Mouse (Mus musculus): ENCODE data around the gene Kctd11. TPM values are rescaled to one million over a fixed set of nuclear protein-coding genes. Genes with fewer than 3 reads are reported as not detected.
"Not testable (repeated sequence)": the region's sequence is repeated elsewhere in the genome, so short reads cannot be mapped to it uniquely, and the experiment has no call there.

The Kctd11 gene
- polyA plus RNA-seq (2015; fragmentation: Nextera tagmentation; extraction: Ambion mirVana): 2.2 and 3.2 TPM in 2 replicates

DNA sequence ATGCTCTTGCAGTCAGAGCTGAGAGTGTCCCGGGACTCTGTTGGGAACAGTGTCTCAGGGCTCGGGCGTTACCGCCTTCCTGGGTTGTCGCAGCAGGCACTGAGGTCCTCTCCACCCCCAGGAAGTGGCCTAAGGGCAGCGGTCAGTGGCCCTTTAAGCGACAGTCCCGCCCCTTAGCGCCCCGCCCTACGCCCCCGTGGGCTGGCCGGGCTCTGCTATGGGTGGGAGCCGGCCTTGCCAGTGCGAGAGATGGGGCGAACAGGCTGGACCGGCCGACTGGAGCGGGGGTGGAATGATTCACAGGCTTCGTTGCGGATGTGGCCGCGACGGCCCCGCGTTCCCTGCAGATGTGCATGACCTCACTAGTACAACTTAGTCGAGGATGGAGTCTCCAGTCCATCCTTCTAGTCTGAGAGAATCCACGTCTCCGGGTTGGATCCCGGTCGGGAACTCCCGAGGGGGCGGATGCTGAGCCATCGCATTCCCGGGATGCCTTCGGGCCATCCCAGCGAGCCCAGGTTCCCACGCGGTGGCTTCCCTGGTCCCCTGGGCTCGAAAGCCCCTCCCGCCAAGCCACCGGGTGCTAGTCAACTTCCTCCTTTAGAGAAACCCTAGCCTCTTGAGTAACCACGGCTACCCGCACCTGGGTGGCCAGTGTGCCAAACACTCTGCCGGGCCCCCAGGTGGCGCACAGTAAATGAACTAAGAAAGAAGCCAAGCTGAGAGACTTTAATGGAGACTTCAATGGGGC lies at the start of gene Kctd11:
TSS of gene Kctd11 (minus strand) at position 554 of the 751 bp plus-strand sequence.
- Histone ChIP-seq H3K27ac (ENCODE audit: low read depth, low read length) (peak within 1 kb of the TSS; percentile 60; the same call in 1 of the 2 replicates), H3K9ac (ENCODE audit: low read depth, low read length) (peak within 1 kb of the TSS; percentile 63), H3K27me3 (replicated peaks; ENCODE audit: control insufficient read depth, insufficient read depth, low read length) (0 out of 2 replicates have a peak, but pooled peaks cover 6% of the 10 kb centered on the region), H3K4me3 (ENCODE audit: low read length) (peak within 1 kb of the TSS; percentile 50), H3K4me1 (ENCODE audit: control insufficient read depth, insufficient read depth, low read depth, low read length) (peaks cover 6% of the 10 kb centered on the region), H3K9me3 (ENCODE audit: control insufficient read depth, low read length) (no peaks in the 10 kb centered on the region), H3K36me3 (ENCODE audit: control insufficient read depth, insufficient read depth, low read length) (no peaks in the 10 kb centered on the region), H3K4me2 (ENCODE audit: low read length) (peak within 1 kb of the TSS; percentile 84)
- ATAC-seq: peak; percentile 88
- WGBS: under 1% methylated on average over 46 of the region's 46 CpGs

DNA sequence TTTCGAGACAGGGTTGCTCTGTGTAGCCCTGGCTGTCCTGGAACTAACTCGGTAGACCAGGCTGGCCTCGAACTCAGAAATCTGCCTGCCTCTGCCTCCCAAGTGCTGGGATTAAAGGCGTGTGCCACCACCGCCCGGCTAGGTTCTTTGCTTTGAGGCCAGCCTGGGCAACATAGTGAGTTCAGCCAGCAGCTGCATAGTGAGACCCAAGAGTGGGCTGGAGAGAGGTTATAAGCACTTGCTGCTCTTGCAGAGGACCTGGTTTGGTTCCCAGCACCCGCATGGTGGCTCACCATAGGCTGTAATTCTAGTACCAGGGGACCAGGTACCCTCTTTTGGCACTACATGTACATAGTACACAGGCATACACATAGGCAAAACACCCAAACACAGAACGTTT lies 49.0 kb upstream of the Kctd11 start:
- H3K27ac ChIP-seq (ENCODE audit: low read depth, low read length); H3K27me3 ChIP-seq (replicated peaks; ENCODE audit: control insufficient read depth, insufficient read depth, low read length); H3K36me3 ChIP-seq (ENCODE audit: control insufficient read depth, insufficient read depth, low read length); H3K4me3 ChIP-seq (ENCODE audit: low read length); H3K9me3 ChIP-seq (ENCODE audit: control insufficient read depth, low read length); H3K9ac ChIP-seq (ENCODE audit: low read depth, low read length); H3K4me2 ChIP-seq (ENCODE audit: low read length); H3K4me1 ChIP-seq (ENCODE audit: control insufficient read depth, insufficient read depth, low read depth, low read length); ATAC-seq: not testable (repeated sequence)
- WGBS: 89% methylated on average over 8 of the region's 8 CpGs

DNA sequence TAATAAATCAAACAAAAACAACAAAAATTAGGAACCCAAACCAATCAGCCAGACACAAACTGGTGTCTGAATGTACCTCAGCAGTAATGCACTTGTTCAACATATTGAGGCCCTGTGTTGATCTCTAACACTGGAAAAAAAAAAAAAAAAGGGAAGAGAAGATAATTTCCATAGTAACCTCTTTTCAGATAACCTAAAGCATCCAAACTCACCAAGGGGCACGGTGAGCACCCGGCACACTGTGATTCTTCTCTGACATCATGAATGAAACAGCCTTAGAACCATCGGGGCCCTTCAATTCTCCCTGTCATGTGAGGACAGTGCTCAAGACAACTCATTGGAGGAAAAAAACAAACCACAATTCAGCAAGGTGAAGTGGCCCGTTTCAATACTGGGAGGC lies 48.5 kb upstream of the Kctd11 start:
- H3K4me2 ChIP-seq (ENCODE audit: low read length): no peak overlapping the region
- H3K9ac ChIP-seq (ENCODE audit: low read depth, low read length): no peak overlapping the region
- ATAC-seq: no peak
- WGBS: 86% methylated on average over 4 of the region's 4 CpGs
- no peaks in the 10 kb centered on the region for H3K9me3 ChIP-seq (ENCODE audit: control insufficient read depth, low read length)
- no peak overlapping the region for H3K4me3 ChIP-seq (ENCODE audit: low read length)
- no peak overlapping the region for H3K27ac ChIP-seq (ENCODE audit: low read depth, low read length)
- no peaks in the 10 kb centered on the region for H3K36me3 ChIP-seq (ENCODE audit: control insufficient read depth, insufficient read depth, low read length)
- H3K4me1 ChIP-seq (ENCODE audit: control insufficient read depth, insufficient read depth, low read depth, low read length): no peaks in the 10 kb centered on the region; the same call in 1 of the 2 replicates
- no peaks in the 10 kb centered on the region; the same call in 1 of the 2 replicates for H3K27me3 ChIP-seq (replicated peaks; ENCODE audit: control insufficient read depth, insufficient read depth, low read length)

DNA sequence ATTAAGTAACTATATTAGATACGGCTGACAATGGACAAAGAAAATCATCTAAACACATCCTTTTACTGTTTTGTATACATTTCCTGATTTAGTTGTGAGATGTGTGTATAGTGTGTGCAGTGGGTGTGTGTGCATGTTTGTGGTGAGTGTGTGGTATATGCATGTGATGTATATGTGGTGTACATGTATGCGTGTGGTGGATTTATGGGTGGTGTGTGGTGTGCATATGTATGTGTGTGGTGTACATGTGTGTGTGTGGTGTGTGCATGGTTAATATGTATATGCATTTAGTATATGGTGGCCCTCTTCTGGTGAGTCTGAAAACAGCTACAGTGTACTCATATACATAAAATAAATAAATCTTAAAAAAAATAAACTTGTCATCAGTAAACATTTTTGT lies 46.3 kb upstream of the Kctd11 start:
- 96% methylated on average over 2 of the region's 2 CpGs for WGBS
- Histone ChIP-seq H3K9me3 (ENCODE audit: control insufficient read depth, low read length) (no peaks in the 10 kb centered on the region), H3K4me1 (ENCODE audit: control insufficient read depth, insufficient read depth, low read depth, low read length) (no peaks in the 10 kb centered on the region; the same call in none of the 2 replicates), H3K27ac (ENCODE audit: low read depth, low read length) (no peak overlapping the region), H3K9ac (ENCODE audit: low read depth, low read length) (no peak overlapping the region), H3K27me3 (replicated peaks; ENCODE audit: control insufficient read depth, insufficient read depth, low read length) (no peaks in the 10 kb centered on the region; the same call in 1 of the 2 replicates), H3K36me3 (ENCODE audit: control insufficient read depth, insufficient read depth, low read length) (no peaks in the 10 kb centered on the region), H3K4me2 (ENCODE audit: low read length) (no peak overlapping the region), H3K4me3 (ENCODE audit: low read length) (no peak overlapping the region)
- no peak for ATAC-seq

DNA sequence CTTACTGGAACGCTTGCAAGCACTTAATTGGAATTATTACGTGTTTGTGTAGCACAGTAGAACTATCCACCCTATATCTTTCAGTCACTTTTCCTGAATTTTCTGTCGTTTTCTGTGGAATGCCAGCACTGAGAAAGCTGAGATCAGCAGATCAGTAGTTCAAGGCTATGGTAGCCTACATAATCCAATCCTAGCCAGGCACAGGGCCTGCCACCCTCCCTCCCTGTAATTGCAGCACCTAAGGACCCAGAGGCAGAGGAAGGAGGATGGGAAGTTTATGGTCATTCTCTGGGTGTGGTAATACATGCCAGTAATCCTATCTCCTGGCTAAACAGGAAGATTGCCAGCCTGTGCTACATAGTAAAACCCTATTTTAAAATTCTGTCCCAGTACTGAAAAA lies 41.6 kb upstream of the Kctd11 start:
- H3K9me3 ChIP-seq (ENCODE audit: control insufficient read depth, low read length): no peaks in the 10 kb centered on the region
- H3K4me3 ChIP-seq (ENCODE audit: low read length): no peak overlapping the region
- 69% methylated on average over 3 of the region's 3 CpGs for WGBS
- peaks cover 16% of the 10 kb centered on the region for H3K4me1 ChIP-seq (ENCODE audit: control insufficient read depth, insufficient read depth, low read depth, low read length)
- H3K36me3 ChIP-seq (ENCODE audit: control insufficient read depth, insufficient read depth, low read length): peaks cover 8% of the 10 kb centered on the region
- no peak overlapping the region for H3K9ac ChIP-seq (ENCODE audit: low read depth, low read length)
- H3K27ac ChIP-seq (ENCODE audit: low read depth, low read length): no peak overlapping the region
- H3K4me2 ChIP-seq (ENCODE audit: low read length): no peak overlapping the region
- no peak for ATAC-seq
- H3K27me3 ChIP-seq (replicated peaks; ENCODE audit: control insufficient read depth, insufficient read depth, low read length): no peaks in the 10 kb centered on the region

DNA sequence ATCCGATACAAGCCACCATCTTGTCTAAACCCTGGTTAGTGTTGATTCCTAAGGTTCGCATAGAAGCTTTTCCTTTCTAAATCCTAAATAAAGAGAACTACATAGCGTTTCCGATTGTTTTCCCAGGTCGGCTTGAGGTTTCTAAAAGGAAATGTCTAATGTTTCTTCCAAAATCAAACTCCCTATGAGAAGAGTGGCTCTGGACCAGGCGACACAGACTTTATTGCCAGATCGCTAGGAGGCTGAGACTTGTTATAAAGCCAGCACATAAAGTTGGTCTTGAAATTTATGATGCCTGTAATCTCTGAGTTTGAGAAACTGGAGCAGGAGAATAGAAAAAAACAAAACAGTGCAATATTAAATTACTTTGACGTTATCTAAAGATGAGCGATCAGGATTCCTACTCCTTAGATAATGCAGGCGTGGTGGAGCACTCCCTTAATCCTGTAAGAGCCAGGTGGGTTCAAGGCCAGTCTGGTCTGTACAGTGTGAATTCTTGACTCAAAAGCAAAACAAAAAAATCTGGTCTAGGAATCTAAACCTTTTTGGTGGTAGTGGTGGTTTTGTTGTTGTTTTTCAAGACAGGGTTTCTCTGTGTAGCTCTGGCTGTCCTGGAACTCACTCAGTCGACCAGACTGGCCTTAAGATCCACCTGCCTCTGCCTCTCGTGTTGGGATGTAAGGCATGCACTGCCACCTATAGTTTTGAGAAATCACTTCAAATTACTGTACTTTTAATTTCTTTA lies 41.0 kb upstream of the Kctd11 start:
- peak overlapping the region; percentile 76 for H3K4me2 ChIP-seq (ENCODE audit: low read length)
- peaks cover 15% of the 10 kb centered on the region for H3K36me3 ChIP-seq (ENCODE audit: control insufficient read depth, insufficient read depth, low read length)
- ATAC-seq: no peak
- no peaks in the 10 kb centered on the region for H3K27me3 ChIP-seq (replicated peaks; ENCODE audit: control insufficient read depth, insufficient read depth, low read length)
- H3K9me3 ChIP-seq (ENCODE audit: control insufficient read depth, low read length): no peaks in the 10 kb centered on the region
- H3K4me3 ChIP-seq (ENCODE audit: low read length): peak overlapping the region; percentile 88
- WGBS: 5% methylated on average over 12 of the region's 12 CpGs
- peak overlapping the region; percentile 77 for H3K9ac ChIP-seq (ENCODE audit: low read depth, low read length)
- peak overlapping the region; percentile 95 for H3K27ac ChIP-seq (ENCODE audit: low read depth, low read length)
- peaks cover 16% of the 10 kb centered on the region for H3K4me1 ChIP-seq (ENCODE audit: control insufficient read depth, insufficient read depth, low read depth, low read length)

DNA sequence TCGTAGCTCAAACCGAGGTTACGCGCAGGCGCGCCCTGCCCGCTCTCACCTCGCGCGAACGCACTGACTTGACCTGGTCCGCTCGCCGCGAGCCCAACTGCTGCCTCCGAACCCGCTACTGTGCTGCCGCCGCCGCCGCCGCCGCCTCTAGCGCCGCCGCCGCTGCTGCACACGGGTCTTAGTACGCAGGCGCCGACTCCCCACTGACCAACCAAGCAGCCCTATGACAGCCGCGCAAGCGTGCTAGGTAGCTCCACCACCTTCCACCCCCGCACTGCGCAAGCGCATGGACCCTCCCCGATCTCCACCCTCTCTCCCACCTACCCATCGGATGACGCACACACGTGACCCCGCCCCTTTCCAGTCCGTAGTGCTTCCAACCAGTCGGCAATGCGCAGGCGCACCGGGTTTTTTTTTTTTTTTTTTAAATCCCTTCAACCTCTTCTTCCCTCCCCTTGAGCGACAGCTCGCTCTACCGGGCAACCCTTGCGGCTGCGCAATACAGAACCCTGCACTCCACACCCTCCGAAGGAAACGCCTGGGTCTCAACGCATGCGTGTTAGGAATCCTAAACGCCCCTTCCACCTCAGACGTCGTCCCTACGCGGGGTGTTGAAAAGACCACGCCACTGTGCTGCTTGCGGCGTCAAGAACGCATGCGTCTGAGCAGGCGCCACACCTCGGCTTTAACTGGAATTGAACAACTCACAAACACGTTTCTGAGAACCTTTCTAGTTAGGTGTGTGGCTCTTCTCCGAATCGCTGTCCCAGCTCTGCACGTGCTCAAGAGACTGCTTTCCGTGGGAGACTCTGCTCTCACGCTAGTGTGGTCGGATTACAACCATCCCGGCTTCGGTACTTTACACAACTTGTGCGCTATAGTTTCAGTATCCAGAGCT lies 40.2 kb upstream of the Kctd11 start, which contains the start of gene Eif5a:
TSS of gene Eif5a (minus strand) at position 845 of the 898 bp plus-strand sequence.
- H3K4me3 ChIP-seq (ENCODE audit: low read length): peak within 1 kb of the TSS; percentile 88
- WGBS: under 1% methylated on average over 76 of the region's 78 CpGs
- H3K27me3 ChIP-seq (replicated peaks; ENCODE audit: control insufficient read depth, insufficient read depth, low read length): no peaks in the 10 kb centered on the region
- ATAC-seq: peak; percentile 97
- H3K4me2 ChIP-seq (ENCODE audit: low read length): peak within 1 kb of the TSS; percentile 83
- H3K27ac ChIP-seq (ENCODE audit: low read depth, low read length): peak within 1 kb of the TSS; percentile 95
- peaks cover 16% of the 10 kb centered on the region for H3K4me1 ChIP-seq (ENCODE audit: control insufficient read depth, insufficient read depth, low read depth, low read length)
- H3K36me3 ChIP-seq (ENCODE audit: control insufficient read depth, insufficient read depth, low read length): peaks cover 19% of the 10 kb centered on the region
- H3K9me3 ChIP-seq (ENCODE audit: control insufficient read depth, low read length): no peaks in the 10 kb centered on the region
- peak within 1 kb of the TSS; percentile 92 for H3K9ac ChIP-seq (ENCODE audit: low read depth, low read length)

DNA sequence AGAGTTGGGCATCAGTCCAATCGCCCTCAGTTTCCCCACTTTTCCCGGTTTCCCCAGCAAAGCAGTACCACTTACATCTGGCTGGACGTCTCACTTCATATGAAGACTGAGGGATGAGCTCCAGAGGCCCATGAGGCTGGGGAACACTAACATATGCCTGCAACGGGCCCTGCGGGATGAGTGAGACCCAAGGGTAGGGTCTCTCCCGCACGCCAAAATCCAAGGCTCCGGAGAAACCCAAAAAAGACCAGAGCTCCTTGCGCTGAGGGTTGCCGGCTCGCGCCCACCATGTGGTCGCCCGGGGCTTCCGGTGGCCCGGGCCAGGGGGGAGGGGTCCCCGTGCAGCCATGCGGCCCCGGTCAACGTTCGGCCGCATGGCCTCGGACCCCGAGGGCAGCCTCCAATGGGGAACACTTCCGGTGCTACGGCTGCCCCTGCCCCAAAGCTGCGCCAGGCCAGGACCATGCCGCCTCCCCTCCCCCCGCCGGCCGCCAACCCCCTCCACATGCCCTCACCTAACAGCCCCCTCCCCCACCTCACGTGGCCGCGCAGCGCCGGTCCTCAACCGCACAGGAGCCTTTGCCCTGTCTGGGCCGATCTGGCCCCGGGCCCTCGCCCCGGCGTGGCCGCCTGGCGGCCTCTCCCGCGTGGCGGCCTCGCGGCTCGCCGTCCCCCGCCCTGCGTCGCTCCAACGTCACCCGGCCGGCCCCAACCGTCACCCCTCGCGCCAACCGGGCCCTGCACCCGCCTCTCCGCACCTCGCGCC lies 39.2 kb upstream of the Kctd11 start:
- Histone ChIP-seq H3K27me3 (replicated peaks; ENCODE audit: control insufficient read depth, insufficient read depth, low read length) (no peaks in the 10 kb centered on the region), H3K9ac (ENCODE audit: low read depth, low read length) (peak overlapping the region; percentile 92), H3K4me3 (ENCODE audit: low read length) (peak overlapping the region; percentile 88), H3K36me3 (ENCODE audit: control insufficient read depth, insufficient read depth, low read length) (peaks cover 29% of the 10 kb centered on the region), H3K4me1 (ENCODE audit: control insufficient read depth, insufficient read depth, low read depth, low read length) (peaks cover 22% of the 10 kb centered on the region), H3K4me2 (ENCODE audit: low read length) (peak overlapping the region; percentile 83), H3K9me3 (ENCODE audit: control insufficient read depth, low read length) (no peaks in the 10 kb centered on the region), H3K27ac (ENCODE audit: low read depth, low read length) (peak overlapping the region; percentile 95)
- under 1% methylated on average over 58 of the region's 65 CpGs for WGBS
- ATAC-seq: peak; percentile 28; the same call in 1 of the 2 replicates
